ENCODE assay signal across 18 mouse cellular contexts in genomic region chr1:87704230-87704629, GRCm38 (mm10).
"Had no signal": no experiment of that assay in that cellular context is flagged by ENCODE, and none has a peak within 500 bp of the region (broad histone marks: within the 10 kb centered on the region; RNA-seq: fewer than 3 reads in every experiment).

No protein-coding gene starts in this region.

- DNase-seq: kidney, adult 2 months; kidney, postnatal 36 days; lung, adult 18-20 months; lung, postnatal 10 days; lung, postnatal 36 days; retina, postnatal 1 day; right cerebral cortex, postnatal 25 days; thymus, adult 18-20 months; thymus, postnatal 36 days had no signal

- H3K9ac ChIP-seq: lung, embryonic 15.5 days; midbrain, embryonic 13.5 days; neural tube, embryonic 13.5 days had no signal

- H3K4me3 ChIP-seq: lung, embryonic 15.5 days; megakaryocyte, embryonic 14.5 days; midbrain, embryonic 10.5 days; midbrain, embryonic 13.5 days; myocyte; neural tube, embryonic 13.5 days had no signal

- H3K27me3 ChIP-seq: lung, embryonic 15.5 days; megakaryocyte, embryonic 14.5 days; midbrain, embryonic 13.5 days; neural tube, embryonic 13.5 days had no signal

- H3K9me3 ChIP-seq: lung, embryonic 15.5 days; megakaryocyte, embryonic 14.5 days; midbrain, embryonic 10.5 days; neural tube, embryonic 13.5 days had no signal

- H3K4me1 ChIP-seq: lung, embryonic 15.5 days; neural tube, embryonic 13.5 days had no signal

- H3K36me3 ChIP-seq: lung, embryonic 15.5 days; midbrain, embryonic 10.5 days; midbrain, embryonic 13.5 days; neural tube, embryonic 13.5 days had no signal

- ATAC-seq: intestine, postnatal 0 days; midbrain, embryonic 13.5 days; midbrain, embryonic 16.5 days had no signal

- H3K27ac ChIP-seq: kidney, postnatal 0 days; lung, embryonic 15.5 days; midbrain, embryonic 10.5 days; midbrain, embryonic 13.5 days; neural tube, embryonic 13.5 days had no signal

- H3K4me2 ChIP-seq: lung, embryonic 15.5 days; midbrain, embryonic 13.5 days; neural tube, embryonic 13.5 days had no signal
